Mouse (Mus musculus) liver, adult 2 months (tissue): Measurements from ENCODE around the gene Metrnl.

ENCODE experiments used
- CTCF ChIP-seq: fragments of 200-500 bp; IDR thresholded peaks from 2 replicates; pipeline ENCODE4 v1.5.1; 2011; ENCODE audit warnings: low read depth, low read length, control low read depth
- POLR2A ChIP-seq: fragments of 200-500 bp; IDR thresholded peaks from 2 replicates; pipeline ENCODE4 v1.6.1; 2011; ENCODE audit warnings: low read length, control low read depth; ENCODE audit not compliant: insufficient read depth; ENCODE audit errors: extremely low read depth

- TF ChIP-seq POLR2A, result no peak
- TF ChIP-seq CTCF, result no peak
Measured at GRCm38 (mm10) chr11:121746941-121747494, 45.7 kb downstream of the Metrnl start.
